ENCODE assay signal across 27 mouse cellular contexts in the genomic region with DNA sequence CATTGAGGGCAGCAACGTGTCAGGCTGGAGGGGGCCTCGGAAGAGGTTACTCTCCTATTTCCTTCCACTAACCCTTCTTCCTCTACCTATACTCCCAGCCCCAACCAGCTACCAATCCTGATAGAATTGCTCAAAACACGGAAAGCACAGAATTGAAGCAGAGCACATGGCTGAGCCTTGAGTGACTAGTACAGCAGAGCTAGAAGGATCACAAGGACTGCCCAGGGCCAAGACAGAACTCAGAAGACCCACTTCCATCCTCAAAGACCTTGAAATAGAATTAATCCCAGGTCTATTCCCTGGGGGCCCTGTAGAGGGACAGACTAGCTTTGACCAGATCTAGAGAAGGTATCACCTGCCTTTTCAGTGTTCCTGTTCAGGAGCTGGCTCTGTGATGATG.
DNase-seq lines count a peak whose midpoint lies in the region; ATAC-seq lines count a peak whose summit lies in the region.
"Had no signal": no experiment of that assay in that cellular context is flagged by ENCODE, and none has a peak within 500 bp of the region (broad histone marks: within the 10 kb centered on the region; RNA-seq: fewer than 3 reads in every experiment).

No protein-coding gene starts in this region.

- ATAC-seq in heart, embryonic 12.5 days (ENCODE audit: insufficient number of reproducible peaks, low FRiP score), result no peak
- no peak for ATAC-seq in midbrain, embryonic 14.5 days (ENCODE audit: low FRiP score, low TSS enrichment)
- no peak for ATAC-seq in stomach, embryonic 15.5 days (ENCODE audit: insufficient read depth, low FRiP score, low read depth)
- no peak for ATAC-seq in erythroblast, adult 5-6 weeks (replicated peaks; ENCODE audit: low FRiP score, poor library complexity, severe bottlenecking)
- ATAC-seq: forebrain, embryonic 13.5 days; hindbrain, postnatal 0 days; liver, embryonic 12.5 days; liver, postnatal 0 days had no signal

- WGBS in heart, embryonic 12.5 days, result 39% methylated on average over 3 of the region's 3 CpGs
- 26% methylated on average over 3 of the region's 3 CpGs for WGBS in midbrain, embryonic 14.5 days
- WGBS in midbrain, embryonic 10.5 days, result 29% methylated on average over 3 of the region's 3 CpGs
- 58% methylated on average over 3 of the region's 3 CpGs for WGBS in stomach, embryonic 15.5 days

- H3K4me1 ChIP-seq in heart, embryonic 12.5 days (replicated peaks), result peaks cover 44% of the 10 kb centered on the region
- H3K4me1 ChIP-seq in midbrain, embryonic 14.5 days (ENCODE audit: control insufficient read depth, insufficient read depth, low read length), result 0 out of 2 replicates have a peak, but pooled peaks cover 4% of the 10 kb centered on the region
- peaks cover 19% of the 10 kb centered on the region for H3K4me1 ChIP-seq in midbrain, embryonic 10.5 days
- peaks cover 11% of the 10 kb centered on the region for H3K4me1 ChIP-seq in stomach, embryonic 15.5 days

- H3K4me3 ChIP-seq in heart, embryonic 12.5 days, result no peak overlapping the region
- H3K4me3 ChIP-seq in midbrain, embryonic 14.5 days (replicated peaks; ENCODE audit: low read depth, low read length), result no peak overlapping the region
- no peak overlapping the region for H3K4me3 ChIP-seq in midbrain, embryonic 10.5 days
- H3K4me3 ChIP-seq in stomach, embryonic 15.5 days (replicated peaks), result no peak overlapping the region
- H3K4me3 ChIP-seq: embryonic facial prominence, embryonic 10.5 days; embryonic facial prominence, embryonic 15.5 days; forebrain, embryonic 13.5 days; limb, embryonic 13.5 days; liver, embryonic 12.5 days; midbrain, embryonic 12.5 days; neural tube, embryonic 13.5 days had no signal

- peaks cover 5% of the 10 kb centered on the region; the same call in 1 of the 2 replicates for H3K27me3 ChIP-seq in heart, embryonic 12.5 days (replicated peaks)
- peaks cover 15% of the 10 kb centered on the region for H3K27me3 ChIP-seq in midbrain, embryonic 14.5 days (ENCODE audit: control insufficient read depth, insufficient read depth, low read length)
- H3K27me3 ChIP-seq in midbrain, embryonic 10.5 days (ENCODE audit: low read depth, poor library complexity, severe bottlenecking), result peaks cover 100% of the 10 kb centered on the region
- no peaks in the 10 kb centered on the region for H3K27me3 ChIP-seq in stomach, embryonic 15.5 days (replicated peaks)
- H3K27me3 ChIP-seq: embryonic facial prominence, embryonic 15.5 days; liver, embryonic 12.5 days; neural tube, embryonic 13.5 days had no signal

- 0 out of 2 replicates have a peak overlapping the region, but pooled peaks have one; percentile 56 for H3K27ac ChIP-seq in heart, embryonic 12.5 days (ENCODE audit: poor library complexity, severe bottlenecking)
- H3K27ac ChIP-seq in midbrain, embryonic 14.5 days (replicated peaks; ENCODE audit: low read depth, low read length), result no peak overlapping the region
- no peak overlapping the region for H3K27ac ChIP-seq in midbrain, embryonic 10.5 days (replicated peaks)
- H3K27ac ChIP-seq in stomach, embryonic 15.5 days, result peak overlapping the region; percentile 21; the same call in 1 of the 2 replicates
- H3K27ac ChIP-seq: embryonic facial prominence, embryonic 10.5 days; embryonic facial prominence, embryonic 15.5 days; forebrain, embryonic 13.5 days; hindbrain, postnatal 0 days; limb, embryonic 13.5 days; midbrain, embryonic 12.5 days; neural tube, embryonic 13.5 days had no signal

- no peak overlapping the region for H3K9ac ChIP-seq in heart, embryonic 12.5 days
- H3K9ac ChIP-seq in midbrain, embryonic 14.5 days (replicated peaks; ENCODE audit: low read length), result no peak overlapping the region
- no peak overlapping the region for H3K9ac ChIP-seq in stomach, embryonic 15.5 days
- H3K9ac ChIP-seq: embryonic facial prominence, embryonic 15.5 days; forebrain, embryonic 13.5 days; limb, embryonic 13.5 days; liver, embryonic 12.5 days; liver, postnatal 0 days; midbrain, embryonic 12.5 days; neural tube, embryonic 13.5 days had no signal

- no peak overlapping the region for H3K4me2 ChIP-seq in heart, embryonic 12.5 days
- H3K4me2 ChIP-seq in midbrain, embryonic 14.5 days (ENCODE audit: low read length), result no peak overlapping the region
- no peak overlapping the region for H3K4me2 ChIP-seq in stomach, embryonic 15.5 days
- H3K4me2 ChIP-seq: embryonic facial prominence, embryonic 15.5 days; forebrain, embryonic 13.5 days; heart, embryonic 11.5 days; limb, embryonic 13.5 days; liver, embryonic 12.5 days; midbrain, embryonic 12.5 days; neural tube, embryonic 13.5 days had no signal

- no peaks in the 10 kb centered on the region for H3K36me3 ChIP-seq in heart, embryonic 12.5 days
- no peaks in the 10 kb centered on the region for H3K36me3 ChIP-seq in midbrain, embryonic 14.5 days (ENCODE audit: control insufficient read depth, insufficient read depth, low read length)
- no peaks in the 10 kb centered on the region for H3K36me3 ChIP-seq in midbrain, embryonic 10.5 days
- no peaks in the 10 kb centered on the region for H3K36me3 ChIP-seq in stomach, embryonic 15.5 days
- H3K36me3 ChIP-seq: embryonic facial prominence, embryonic 10.5 days; embryonic facial prominence, embryonic 15.5 days; limb, embryonic 13.5 days; liver, embryonic 12.5 days; midbrain, embryonic 12.5 days; neural tube, embryonic 13.5 days had no signal

- DNase-seq in heart, postnatal 36 days, result no peak
- DNase-seq in midbrain, embryonic 14.5 days, result peak; percentile 3
- DNase-seq in midbrain, embryonic 10.5 days (ENCODE audit: low spot score), result no peak
- DNase-seq in spleen, adult 12 weeks (ENCODE audit: low spot score), result no peak
- DNase-seq: adrenal gland, postnatal 36 days; cerebellum, adult 8-10 months; cerebellum, postnatal 25 days; gastrocnemius, postnatal 14 days; kidney, adult 9 months; kidney, postnatal 25 days; liver, postnatal 0 days; lung, postnatal 4 days; right cerebral cortex, postnatal 4 days; thymus, adult 18-20 months; thymus, postnatal 36 days had no signal

- H3K9me3 ChIP-seq in heart, embryonic 12.5 days (replicated peaks), result no peaks in the 10 kb centered on the region
- no peaks in the 10 kb centered on the region for H3K9me3 ChIP-seq in midbrain, embryonic 14.5 days (ENCODE audit: control insufficient read depth, low read length)
- no peaks in the 10 kb centered on the region for H3K9me3 ChIP-seq in midbrain, embryonic 10.5 days (replicated peaks)
- no peaks in the 10 kb centered on the region for H3K9me3 ChIP-seq in stomach, embryonic 15.5 days
- H3K9me3 ChIP-seq: embryonic facial prominence, embryonic 10.5 days; embryonic facial prominence, embryonic 15.5 days; forebrain, embryonic 13.5 days; limb, embryonic 13.5 days; liver, embryonic 12.5 days; midbrain, embryonic 12.5 days; neural tube, embryonic 13.5 days had no signal

- intact Hi-C loops in heart, postnatal 36 days (cut with DNase I), result no loop called here

Comparison
In these comparisons a context has a peak if more than half of its experiments do, and no peak if none do; other contexts are left out.
1. H3K27ac ChIP-seq: peak in heart, embryonic 12.5 days (single experiment) and stomach, embryonic 15.5 days (single experiment); none in midbrain, embryonic 14.5 days (single experiment) and midbrain, embryonic 10.5 days (single experiment).